ENCODE assay signal across 8 mouse cellular contexts in genomic region chr3:121291560-121292258, GRCm38 (mm10). TPM values are rescaled to one million over a fixed set of nuclear protein-coding genes. Genes with fewer than 3 reads are reported as not detected.
A peak's percentile ranks its signal among the peaks of the same experiment; 100 is the strongest.
DNase-seq lines count a peak whose midpoint lies in the region; ATAC-seq and TF ChIP-seq lines count a peak whose summit lies in the region.

TSS of gene Alg14 (plus strand) at chr3:121291773.

- under 1% methylated on average over 42 of the region's 42 CpGs for WGBS in embryonic facial prominence, embryonic 14.5 days
- WGBS in heart, adult 2 months = under 1% methylated on average over 42 of the region's 42 CpGs
- whole genome bisulfite sequencing in limb, embryonic 13.5 days = under 1% methylated on average over 42 of the region's 42 CpGs
- under 1% methylated on average over 42 of the region's 42 CpGs for WGBS in midbrain, embryonic 16.5 days

- H3K9ac ChIP-seq in embryonic facial prominence, embryonic 14.5 days (ENCODE audit: low read depth, low read length) = peak within 1 kb of the TSS; percentile 78
- H3K9ac ChIP-seq in heart, adult 2 months (ENCODE audit: low read depth, low read length) = peak within 1 kb of the TSS; percentile 73
- H3K9ac ChIP-seq in limb, embryonic 13.5 days = peak within 1 kb of the TSS; percentile 73
- peak within 1 kb of the TSS; percentile 65 for H3K9ac ChIP-seq in midbrain, embryonic 16.5 days (ENCODE audit: low read depth, low read length)

- peak within 1 kb of the TSS; percentile 97 for H3K27ac ChIP-seq in embryonic facial prominence, embryonic 14.5 days (replicated peaks; ENCODE audit: low read depth, low read length)
- H3K27ac ChIP-seq in heart, adult 2 months = peak within 1 kb of the TSS; percentile 93
- peak within 1 kb of the TSS; percentile 97 for H3K27ac ChIP-seq in limb, embryonic 13.5 days
- peak within 1 kb of the TSS; percentile 89 for H3K27ac ChIP-seq in midbrain, embryonic 16.5 days (ENCODE audit: low read length)

- H3K36me3 ChIP-seq in embryonic facial prominence, embryonic 14.5 days (ENCODE audit: control insufficient read depth, insufficient read depth, low read length) = no peaks in the 10 kb centered on the region
- H3K36me3 ChIP-seq in heart, adult 2 months (ENCODE audit: control insufficient read depth, insufficient read depth, low read length) = no peaks in the 10 kb centered on the region
- H3K36me3 ChIP-seq in limb, embryonic 13.5 days = no peaks in the 10 kb centered on the region
- H3K36me3 ChIP-seq in midbrain, embryonic 16.5 days (ENCODE audit: control insufficient read depth, insufficient read depth, low read length) = no peaks in the 10 kb centered on the region

- TF ChIP-seq EP300 in heart, adult 2 months (IDR thresholded peaks at IDR 0.05; ENCODE audit: insufficient read depth, low read depth, low read length) = 0 out of 2 replicates have a peak, but pooled peaks have one; percentile 65

- peaks cover 6% of the 10 kb centered on the region; the same call in 1 of the 2 replicates for H3K4me1 ChIP-seq in embryonic facial prominence, embryonic 14.5 days (ENCODE audit: control insufficient read depth, insufficient read depth, low read length)
- H3K4me1 ChIP-seq in heart, adult 2 months (ENCODE audit: control insufficient read depth, insufficient read depth, low read length) = no peaks in the 10 kb centered on the region
- peaks cover 12% of the 10 kb centered on the region; the same call in 1 of the 2 replicates for H3K4me1 ChIP-seq in limb, embryonic 13.5 days
- H3K4me1 ChIP-seq in midbrain, embryonic 16.5 days (ENCODE audit: control insufficient read depth, insufficient read depth, low read length) = peaks cover 7% of the 10 kb centered on the region

- no peaks in the 10 kb centered on the region for H3K27me3 ChIP-seq in embryonic facial prominence, embryonic 14.5 days (replicated peaks; ENCODE audit: control insufficient read depth, insufficient read depth, low read length)
- no peaks in the 10 kb centered on the region for H3K27me3 ChIP-seq in heart, adult 2 months (ENCODE audit: control insufficient read depth, insufficient read depth, low read length)
- H3K27me3 ChIP-seq in limb, embryonic 13.5 days = no peaks in the 10 kb centered on the region
- no peaks in the 10 kb centered on the region for H3K27me3 ChIP-seq in midbrain, embryonic 16.5 days (ENCODE audit: control insufficient read depth, insufficient read depth, low read depth, low read length)

- DNase-seq in 3T3-L1 (ENCODE audit: low read depth, low spot score) = peak; percentile 99
- DNase-seq in adrenal gland, postnatal 4 days (ENCODE audit: low spot score in 2 of 2) = peak; percentile 71 to 90
- DNase-seq in embryonic facial prominence, embryonic 14.5 days (ENCODE audit: low spot score) = peak; percentile 100
- DNase-seq in heart, adult 2 months = peak; percentile 95 to 98
- peak; percentile 99 for DNase-seq in kidney, adult 8-10 months
- peak; percentile 93 to 96 for DNase-seq in spleen, postnatal 10 days (ENCODE audit: low spot score in 2 of 2)

- peak within 1 kb of the TSS; percentile 65 for H3K4me2 ChIP-seq in embryonic facial prominence, embryonic 14.5 days (ENCODE audit: low read depth, low read length)
- H3K4me2 ChIP-seq in limb, embryonic 13.5 days (replicated peaks) = peak within 1 kb of the TSS; percentile 68
- peak within 1 kb of the TSS; percentile 60 for H3K4me2 ChIP-seq in midbrain, embryonic 16.5 days (ENCODE audit: low read length)

- intact Hi-C loops in heart, adult 2 months (cut with DNase I) = loop anchor here (2.0 to 10.0 kb wide), 4 partner anchors 29 to 1696 kb away; partner anchors contain the start of genes 1810037I17Rik and Rwdd3

- H3K9me3 ChIP-seq in embryonic facial prominence, embryonic 14.5 days (ENCODE audit: control insufficient read depth, low read length) = no peaks in the 10 kb centered on the region
- no peaks in the 10 kb centered on the region for H3K9me3 ChIP-seq in limb, embryonic 13.5 days
- no peaks in the 10 kb centered on the region for H3K9me3 ChIP-seq in midbrain, embryonic 16.5 days (replicated peaks; ENCODE audit: control insufficient read depth, low read length, poor library complexity, severe bottlenecking)

- peak; percentile 99 for TF ChIP-seq POLR2A in heart, adult 2 months (IDR thresholded peaks at IDR 0.05; ENCODE audit: insufficient read depth, low read depth, low read length)

- H3K4me3 ChIP-seq in embryonic facial prominence, embryonic 14.5 days (ENCODE audit: low read depth, low read length) = peak within 1 kb of the TSS; percentile 68
- peak within 1 kb of the TSS; percentile 61 for H3K4me3 ChIP-seq in heart, adult 2 months
- peak within 1 kb of the TSS; percentile 59 for H3K4me3 ChIP-seq in limb, embryonic 13.5 days
- peak within 1 kb of the TSS; percentile 54 for H3K4me3 ChIP-seq in midbrain, embryonic 16.5 days (ENCODE audit: low read depth, low read length)

- peak; percentile 22; the same call in 1 of the 2 replicates for TF ChIP-seq CTCF in heart, adult 2 months (IDR thresholded peaks at IDR 0.05)

- ATAC-seq in embryonic facial prominence, embryonic 14.5 days (ENCODE audit: low read depth) = peak; percentile 97
- peak; percentile 98 for ATAC-seq in limb, embryonic 13.5 days (ENCODE audit: low FRiP score, low read depth)
- ATAC-seq in midbrain, embryonic 16.5 days = peak; percentile 96

- H3K79me2 ChIP-seq in heart, adult 2 months (replicated peaks; ENCODE audit: control insufficient read depth, insufficient read depth, low read length) = no peaks in the 10 kb centered on the region

RNA-seq across cellular contexts. Expression of gene Alg14, which starts in this region (rescaled TPM):
- total RNA-seq in adrenal gland, postnatal 4 days (2021) = 10 to 100 TPM; 27.6 to 31.0 TPM
- polyA plus RNA-seq in embryonic facial prominence, embryonic 14.5 days (2014; fragmentation: Nextera tagmentation; extraction: Ambion mirVana) = 38.8 and 49.6 TPM in 2 replicates
- 10 to 100 TPM in 1 of 2 experiments, 1 to 10 TPM in 1; 9.1 to 10.4 TPM for total RNA-seq in heart, adult 2 months (2021)
- 12.5 and 19.9 TPM in 2 replicates for polyA plus RNA-seq in heart, adult 2 months (2012; rRNA removed)
- polyA plus RNA-seq in limb, embryonic 13.5 days (2015; fragmentation: Nextera tagmentation; extraction: Ambion mirVana) = 37.0 and 41.6 TPM in 2 replicates
- 36.9 and 39.2 TPM in 2 replicates for polyA plus RNA-seq in midbrain, embryonic 16.5 days (2015; fragmentation: Nextera tagmentation; extraction: Ambion mirVana)

Comparison
In these comparisons a context has a peak if more than half of its experiments do, and no peak if none do; other contexts are left out.
1. Peak in every context shown above with its lines: DNase-seq, ATAC-seq, H3K4me3 ChIP-seq and H3K27ac ChIP-seq.